Mouse (Mus musculus) G1E (cell line): Measurements from ENCODE around the gene Rai1.

Source experiments
- CTCF ChIP-seq: IDR thresholded peaks from 2 replicates; pipeline ENCODE4 v1.5.1; 2012; ENCODE audit warnings: low read depth, low read length, inconsistent platforms, mixed read lengths
- GATA1 ChIP-seq: IDR thresholded peaks from 2 replicates; pipeline ENCODE4 v1.6.1; 2012; ENCODE audit warnings: borderline replicate concordance, low read length, inconsistent platforms, mixed read lengths
- GATA2 ChIP-seq: IDR thresholded peaks from 2 replicates; pipeline ENCODE4 v1.6.1; 2012; ENCODE audit warnings: low read depth, low read length, inconsistent platforms, borderline replicate concordance
- POLR2AphosphoS5 ChIP-seq: IDR thresholded peaks from 2 replicates; pipeline ENCODE4 v1.6.1; 2012; ENCODE audit warnings: low read depth, low read length, inconsistent platforms; ENCODE audit not compliant: insufficient replicate concordance
- TAL1 ChIP-seq: conservative IDR thresholded peaks from 2 replicates; pipeline ENCODE4 v1.6.1; 2012; ENCODE audit warnings: low read depth, low read length, inconsistent platforms, mixed read lengths

DNA sequence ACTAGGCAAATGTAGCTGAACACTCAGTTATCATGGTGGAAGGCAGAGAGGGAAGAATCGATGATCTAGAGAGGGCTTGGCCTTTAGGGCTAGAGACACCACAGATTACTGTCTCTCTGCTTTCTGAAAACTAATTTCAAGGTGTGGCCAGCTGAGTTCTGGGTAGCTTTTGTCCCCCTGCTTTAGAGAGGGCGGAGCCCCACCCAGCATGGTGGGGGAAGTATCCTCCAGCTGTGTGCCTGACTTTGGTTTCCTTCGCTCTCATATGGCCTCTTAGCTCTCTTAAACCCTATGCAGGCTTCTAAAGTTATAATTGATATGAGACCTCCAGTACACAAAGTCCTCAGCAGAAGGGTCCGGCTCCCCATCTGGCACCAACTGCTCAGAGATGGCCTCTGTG lies 58.5 kb downstream of the Rai1 start:
- no peak for TF ChIP-seq CTCF
- TF ChIP-seq GATA2: no peak
- no peak for TF ChIP-seq GATA1
- TF ChIP-seq TAL1: no peak
- no peak for TF ChIP-seq POLR2AphosphoS5
